Comparison of ENCODE assay signal across 29 mouse cellular contexts in the genomic region with DNA sequence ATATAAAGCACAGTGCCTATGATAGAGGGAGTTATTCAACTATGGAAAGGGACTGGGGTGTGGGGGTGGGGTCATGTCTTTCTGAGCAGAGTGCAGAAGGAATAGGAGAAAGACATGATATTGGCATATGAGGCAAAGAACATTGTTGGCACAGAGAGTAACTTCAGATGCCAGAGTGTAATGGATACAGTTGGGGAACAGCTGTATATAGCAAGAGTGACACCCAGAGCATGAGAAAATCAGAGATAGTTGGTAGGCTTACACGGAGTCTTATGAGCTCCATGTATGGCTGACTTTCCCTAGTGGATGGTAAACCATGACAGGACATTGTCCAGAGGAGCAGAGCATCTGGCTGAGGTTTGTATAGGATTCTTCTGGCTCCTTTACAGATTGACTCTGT.
A peak's percentile ranks its signal among the peaks of the same experiment; 100 is the strongest.
DNase-seq lines count a peak whose midpoint lies in the region; ATAC-seq lines count a peak whose summit lies in the region.
"Had no signal": no experiment of that assay in that cellular context is flagged by ENCODE, and none has a peak within 500 bp of the region (broad histone marks: within the 10 kb centered on the region; RNA-seq: fewer than 3 reads in every experiment).

No protein-coding gene starts in this region.

- no peaks in the 10 kb centered on the region for H3K36me3 ChIP-seq in embryonic facial prominence, embryonic 14.5 days (ENCODE audit: control insufficient read depth, insufficient read depth, low read length)
- H3K36me3 ChIP-seq in embryonic facial prominence, embryonic 10.5 days (replicated peaks), result no peaks in the 10 kb centered on the region
- no peaks in the 10 kb centered on the region for H3K36me3 ChIP-seq in lung, embryonic 16.5 days (ENCODE audit: control insufficient read depth, insufficient read depth, low read length)
- no peaks in the 10 kb centered on the region for H3K36me3 ChIP-seq in limb, embryonic 15.5 days
- H3K36me3 ChIP-seq in midbrain, embryonic 10.5 days, result no peaks in the 10 kb centered on the region
- H3K36me3 ChIP-seq: embryonic facial prominence, embryonic 13.5 days; forebrain, embryonic 12.5 days; forebrain, embryonic 15.5 days; heart, embryonic 12.5 days; heart, embryonic 15.5 days; hindbrain, embryonic 10.5 days; hindbrain, embryonic 13.5 days had no signal

- WGBS in embryonic facial prominence, embryonic 14.5 days, result 52% methylated on average over 1 of the region's 1 CpGs
- WGBS in embryonic facial prominence, embryonic 10.5 days, result 81% methylated on average over 1 of the region's 1 CpGs
- 56% methylated on average over 1 of the region's 1 CpGs for WGBS in lung, embryonic 16.5 days
- WGBS in limb, embryonic 15.5 days, result 35% methylated on average over 1 of the region's 1 CpGs
- 83% methylated on average over 1 of the region's 1 CpGs for WGBS in midbrain, embryonic 10.5 days

- H3K9me3 ChIP-seq in embryonic facial prominence, embryonic 14.5 days (ENCODE audit: control insufficient read depth, low read length), result no peaks in the 10 kb centered on the region
- H3K9me3 ChIP-seq in embryonic facial prominence, embryonic 10.5 days, result no peaks in the 10 kb centered on the region
- H3K9me3 ChIP-seq in lung, embryonic 16.5 days (ENCODE audit: control insufficient read depth, low read length), result no peaks in the 10 kb centered on the region
- no peaks in the 10 kb centered on the region for H3K9me3 ChIP-seq in limb, embryonic 15.5 days
- H3K9me3 ChIP-seq in midbrain, embryonic 10.5 days (replicated peaks), result no peaks in the 10 kb centered on the region
- H3K9me3 ChIP-seq: embryonic facial prominence, embryonic 13.5 days; forebrain, embryonic 12.5 days; forebrain, embryonic 15.5 days; heart, embryonic 12.5 days; heart, embryonic 15.5 days; hindbrain, embryonic 10.5 days; hindbrain, embryonic 13.5 days had no signal

- no peaks in the 10 kb centered on the region for H3K27me3 ChIP-seq in embryonic facial prominence, embryonic 14.5 days (replicated peaks; ENCODE audit: control insufficient read depth, insufficient read depth, low read length)
- H3K27me3 ChIP-seq in embryonic facial prominence, embryonic 10.5 days (replicated peaks; ENCODE audit: low read depth, poor library complexity, severe bottlenecking), result no peaks in the 10 kb centered on the region
- H3K27me3 ChIP-seq in lung, embryonic 16.5 days (ENCODE audit: control insufficient read depth, insufficient read depth, low read depth, low read length), result no peaks in the 10 kb centered on the region
- no peaks in the 10 kb centered on the region for H3K27me3 ChIP-seq in limb, embryonic 15.5 days
- no peaks in the 10 kb centered on the region for H3K27me3 ChIP-seq in midbrain, embryonic 10.5 days (ENCODE audit: low read depth, poor library complexity, severe bottlenecking)
- H3K27me3 ChIP-seq: embryonic facial prominence, embryonic 13.5 days; forebrain, embryonic 12.5 days; forebrain, embryonic 15.5 days; heart, embryonic 12.5 days; heart, embryonic 15.5 days; hindbrain, embryonic 13.5 days; Patski had no signal

- H3K4me3 ChIP-seq in embryonic facial prominence, embryonic 14.5 days (ENCODE audit: low read depth, low read length), result no peak overlapping the region
- H3K4me3 ChIP-seq in embryonic facial prominence, embryonic 10.5 days, result no peak overlapping the region
- H3K4me3 ChIP-seq in lung, embryonic 16.5 days (ENCODE audit: low read length), result no peak overlapping the region
- H3K4me3 ChIP-seq in limb, embryonic 15.5 days, result no peak overlapping the region
- H3K4me3 ChIP-seq in midbrain, embryonic 10.5 days, result no peak overlapping the region
- H3K4me3 ChIP-seq: embryonic facial prominence, embryonic 13.5 days; erythroblast, embryonic 14.5 days; forebrain, embryonic 12.5 days; forebrain, embryonic 15.5 days; gastrocnemius, adult 2 months; heart, embryonic 12.5 days; heart, embryonic 15.5 days; hindbrain, embryonic 10.5 days; hindbrain, embryonic 13.5 days had no signal

- H3K4me2 ChIP-seq in embryonic facial prominence, embryonic 14.5 days (ENCODE audit: low read depth, low read length), result no peak overlapping the region
- H3K4me2 ChIP-seq in lung, embryonic 16.5 days (ENCODE audit: low read depth, low read length), result no peak overlapping the region
- H3K4me2 ChIP-seq in limb, embryonic 15.5 days, result no peak overlapping the region
- H3K4me2 ChIP-seq: embryonic facial prominence, embryonic 13.5 days; forebrain, embryonic 12.5 days; forebrain, embryonic 15.5 days; heart, embryonic 12.5 days; heart, embryonic 15.5 days; hindbrain, embryonic 13.5 days had no signal

- peak; percentile 51 for ATAC-seq in embryonic facial prominence, embryonic 14.5 days (ENCODE audit: low read depth)
- peak; percentile 52; the same call in 1 of the 2 replicates for ATAC-seq in lung, embryonic 16.5 days (ENCODE audit: low read depth)
- peak; percentile 63; the same call in 1 of the 2 replicates for ATAC-seq in limb, embryonic 15.5 days (ENCODE audit: insufficient number of reproducible peaks, low FRiP score, low TSS enrichment, low read depth)
- ATAC-seq: forebrain, embryonic 15.5 days; hindbrain, embryonic 16.5 days; Patski had no signal

- no peak overlapping the region for H3K27ac ChIP-seq in embryonic facial prominence, embryonic 14.5 days (replicated peaks; ENCODE audit: low read depth, low read length)
- no peak overlapping the region for H3K27ac ChIP-seq in embryonic facial prominence, embryonic 10.5 days (replicated peaks)
- H3K27ac ChIP-seq in lung, embryonic 16.5 days (ENCODE audit: low read length), result no peak overlapping the region
- no peak overlapping the region; the same call in 1 of the 2 replicates for H3K27ac ChIP-seq in limb, embryonic 15.5 days
- no peak overlapping the region for H3K27ac ChIP-seq in midbrain, embryonic 10.5 days (replicated peaks)
- H3K27ac ChIP-seq: embryonic facial prominence, embryonic 13.5 days; forebrain, embryonic 12.5 days; forebrain, embryonic 15.5 days; gastrocnemius, adult 2 months; heart, embryonic 15.5 days; hindbrain, embryonic 10.5 days; hindbrain, embryonic 13.5 days had no signal

- no peaks in the 10 kb centered on the region for H3K4me1 ChIP-seq in embryonic facial prominence, embryonic 14.5 days (ENCODE audit: control insufficient read depth, insufficient read depth, low read length)
- no peaks in the 10 kb centered on the region for H3K4me1 ChIP-seq in embryonic facial prominence, embryonic 10.5 days
- no peaks in the 10 kb centered on the region for H3K4me1 ChIP-seq in lung, embryonic 16.5 days (replicated peaks; ENCODE audit: control insufficient read depth, insufficient read depth, low read length)
- no peaks in the 10 kb centered on the region for H3K4me1 ChIP-seq in limb, embryonic 15.5 days
- H3K4me1 ChIP-seq in midbrain, embryonic 10.5 days, result no peaks in the 10 kb centered on the region
- H3K4me1 ChIP-seq: embryonic facial prominence, embryonic 13.5 days; forebrain, embryonic 12.5 days; heart, embryonic 12.5 days; heart, embryonic 15.5 days; hindbrain, embryonic 10.5 days; hindbrain, embryonic 13.5 days had no signal

- peak; percentile 75 for DNase-seq in embryonic facial prominence, embryonic 14.5 days (ENCODE audit: low spot score)
- no peak for DNase-seq in embryonic facial prominence, embryonic 10.5 days (ENCODE audit: low spot score)
- no peak for DNase-seq in lung, postnatal 10 days
- DNase-seq in kidney, postnatal 10 days, result no peak
- no peak for DNase-seq in frontal cortex, postnatal 10 days (ENCODE audit: low spot score in 2 of 2)
- no peak for DNase-seq in midbrain, embryonic 10.5 days (ENCODE audit: low spot score)
- DNase-seq: adrenal gland, adult 2 months; adrenal gland, postnatal 14 days; cerebellum, adult 11 months; cerebellum, adult 2 months; cerebellum, adult 9-11 months; cerebellum, postnatal 25 days; gastrocnemius, adult 2 months; gastrocnemius, postnatal 25 days; heart, adult 18-20 months; heart, postnatal 10 days; heart, postnatal 36 days had no signal

- no peak overlapping the region for H3K9ac ChIP-seq in embryonic facial prominence, embryonic 14.5 days (ENCODE audit: low read depth, low read length)
- H3K9ac ChIP-seq in lung, embryonic 16.5 days (ENCODE audit: low read length), result no peak overlapping the region
- no peak overlapping the region for H3K9ac ChIP-seq in limb, embryonic 15.5 days
- H3K9ac ChIP-seq: embryonic facial prominence, embryonic 13.5 days; forebrain, embryonic 12.5 days; forebrain, embryonic 15.5 days; heart, embryonic 12.5 days; heart, embryonic 15.5 days; hindbrain, embryonic 13.5 days had no signal
